Mouse (Mus musculus) liver, adult (tissue): ENCODE data around the gene Anapc1.

Source experiments
- GATA4 ChIP-seq: IDR thresholded peaks from 2 replicates; pipeline ENCODE4 v1.6.1; 2014; ENCODE audit warnings: mild to moderate bottlenecking, low read length; ENCODE audit not compliant: insufficient replicate concordance

The Anapc1 gene

DNA sequence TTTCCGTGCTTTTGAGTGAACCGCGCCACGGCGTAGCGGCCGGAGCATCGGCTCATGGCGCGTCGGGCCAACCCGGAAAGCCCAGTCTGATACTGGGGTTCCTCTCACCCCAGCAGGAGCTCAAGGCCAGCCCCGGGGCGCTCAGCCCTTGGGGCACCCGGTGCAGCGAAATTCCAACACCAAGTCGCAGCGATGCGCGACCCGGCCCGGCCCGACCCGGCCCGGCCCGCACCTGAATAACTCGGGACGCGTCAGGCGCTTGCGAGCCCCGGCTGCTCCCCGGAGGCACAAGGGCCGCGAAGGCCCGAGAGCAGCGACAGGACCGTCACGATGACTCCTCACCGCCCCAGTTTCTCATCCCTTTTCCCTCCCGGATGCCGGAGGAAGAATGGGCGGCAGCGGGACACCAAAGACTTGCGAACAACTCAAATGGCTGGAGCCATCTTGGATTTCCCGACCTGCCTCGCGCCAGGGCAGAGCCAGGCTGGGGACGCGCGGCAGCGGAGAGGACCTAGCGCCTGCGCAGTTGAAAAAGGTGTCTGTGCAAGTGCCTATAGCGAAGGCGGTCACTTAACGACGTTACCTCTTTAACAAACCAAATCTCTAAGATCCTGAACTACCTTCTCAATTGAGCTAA is at the start of gene Anapc1:
Gene Anapc1, minus strand, starts transcription at position 471 of the 637 bp plus-strand sequence.
- no peak; the same call in 1 of the 2 replicates for TF ChIP-seq GATA4

DNA sequence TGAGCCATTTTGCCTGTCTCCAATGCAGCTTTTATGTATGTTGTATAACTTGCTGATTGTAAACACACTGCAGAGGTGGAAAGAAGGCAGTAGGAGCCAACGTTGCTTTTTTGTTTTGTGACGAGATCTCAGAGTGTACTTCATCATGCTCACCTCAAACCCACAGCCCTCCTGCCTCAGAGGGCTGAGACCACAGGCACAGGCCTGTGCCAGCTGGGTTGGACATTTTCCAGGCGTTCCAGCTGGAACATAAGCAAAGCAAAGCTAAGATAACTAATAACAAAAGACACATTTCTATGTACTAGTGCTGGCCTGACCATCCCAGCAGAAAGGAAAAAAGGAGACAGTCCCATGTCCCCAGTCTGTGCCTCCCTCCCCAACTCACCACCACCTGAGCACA is 47.9 kb upstream of the Anapc1 start:
- no peak for TF ChIP-seq GATA4

DNA sequence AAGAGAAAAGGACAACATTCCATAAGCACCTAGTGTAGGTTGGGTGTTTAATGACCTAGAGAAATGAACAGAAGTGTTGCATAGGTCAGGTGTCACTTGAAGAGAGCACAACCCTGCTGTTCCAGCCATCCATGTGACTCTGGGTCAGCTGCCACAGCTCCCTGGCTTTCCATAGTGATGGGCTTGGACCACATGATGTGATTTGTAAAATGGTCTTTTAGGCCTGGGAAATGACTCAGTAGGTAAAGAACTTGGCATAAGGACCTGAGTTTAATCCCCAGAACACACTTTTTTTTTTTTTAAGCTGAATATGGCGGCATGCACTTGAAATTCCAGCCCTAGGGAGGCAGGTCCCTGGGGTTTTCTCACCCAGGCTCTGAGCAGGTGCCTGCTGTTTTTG is 44.8 kb upstream of the Anapc1 start:
- TF ChIP-seq GATA4: no peak

DNA sequence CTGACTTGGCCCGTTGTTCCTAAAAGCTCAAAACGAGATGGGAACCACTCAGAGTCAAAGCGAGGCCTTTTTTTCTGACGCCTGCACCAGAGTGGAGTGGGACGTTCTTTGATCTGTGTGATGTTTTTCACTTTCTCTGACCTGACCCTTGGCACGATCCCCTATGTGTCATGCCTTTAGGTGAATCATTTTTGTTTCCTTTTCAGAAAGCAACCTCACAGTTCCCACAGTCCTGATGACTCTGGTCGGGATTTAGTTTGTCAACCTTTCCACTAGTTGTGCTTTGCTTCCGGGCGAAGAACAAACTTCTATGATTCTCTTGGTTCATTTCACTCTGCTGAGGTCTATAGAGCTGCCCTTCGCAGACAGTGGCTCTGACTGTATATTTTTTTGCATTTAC is 44.3 kb upstream of the Anapc1 start:
- no peak for TF ChIP-seq GATA4

DNA sequence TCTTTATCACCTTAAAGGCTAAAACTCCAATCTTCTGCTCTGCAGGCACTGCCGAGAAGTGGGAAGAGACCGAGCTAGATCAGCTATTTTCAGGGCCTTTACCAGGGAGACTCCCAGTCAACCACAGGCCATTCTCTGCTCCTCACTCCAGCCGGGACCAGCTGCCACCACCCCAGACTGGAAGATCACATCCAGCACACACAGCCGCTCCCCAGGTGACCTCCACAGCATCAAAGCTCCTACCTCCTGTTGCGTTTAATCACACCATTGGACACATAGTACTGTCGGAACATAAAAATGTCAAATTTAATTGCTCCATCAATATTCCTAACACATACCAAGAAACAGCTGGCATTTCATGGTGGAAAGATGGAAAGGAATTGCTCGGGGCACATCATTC is 42.0 kb upstream of the Anapc1 start:
- TF ChIP-seq GATA4: no peak

DNA sequence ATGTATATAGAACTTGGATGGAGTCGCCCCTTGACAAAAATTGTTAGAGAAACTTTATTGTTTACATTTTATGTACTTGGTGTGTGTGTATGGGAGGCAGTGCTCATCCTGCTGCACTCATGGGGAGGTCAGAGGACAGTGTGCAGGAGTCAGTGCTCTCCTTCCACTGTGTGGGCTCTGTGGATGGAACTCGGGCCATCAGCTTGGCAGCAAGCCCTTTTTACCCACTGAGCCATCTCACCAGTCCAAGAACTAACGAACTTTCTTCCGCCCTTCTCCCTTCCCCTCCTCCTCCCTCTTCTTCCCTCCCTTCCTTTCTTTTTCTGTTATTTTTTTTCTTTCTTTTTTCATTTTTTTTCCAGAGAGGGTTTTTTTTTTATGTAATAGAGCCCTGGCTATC is 40.9 kb upstream of the Anapc1 start:
- no peak for TF ChIP-seq GATA4

DNA sequence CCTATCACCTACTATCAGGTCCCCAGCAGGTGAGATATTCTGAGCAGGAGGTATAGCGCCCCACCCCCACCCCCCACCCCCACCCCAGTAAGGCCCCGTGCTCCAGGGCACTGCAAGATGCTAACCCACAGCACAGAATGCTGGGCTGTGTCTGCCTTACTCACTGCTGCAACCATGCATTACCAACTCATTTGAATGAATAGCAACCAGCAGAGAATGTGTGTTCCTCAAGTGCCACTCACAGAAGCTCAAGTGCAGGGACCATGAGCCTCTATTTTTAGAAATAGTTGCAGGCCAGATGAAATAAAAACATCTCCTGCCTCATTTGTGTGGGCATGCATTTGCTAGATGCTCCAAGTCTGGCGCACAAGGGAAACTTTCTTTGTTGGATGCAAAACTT is 40.4 kb upstream of the Anapc1 start:
- TF ChIP-seq GATA4: no peak

DNA sequence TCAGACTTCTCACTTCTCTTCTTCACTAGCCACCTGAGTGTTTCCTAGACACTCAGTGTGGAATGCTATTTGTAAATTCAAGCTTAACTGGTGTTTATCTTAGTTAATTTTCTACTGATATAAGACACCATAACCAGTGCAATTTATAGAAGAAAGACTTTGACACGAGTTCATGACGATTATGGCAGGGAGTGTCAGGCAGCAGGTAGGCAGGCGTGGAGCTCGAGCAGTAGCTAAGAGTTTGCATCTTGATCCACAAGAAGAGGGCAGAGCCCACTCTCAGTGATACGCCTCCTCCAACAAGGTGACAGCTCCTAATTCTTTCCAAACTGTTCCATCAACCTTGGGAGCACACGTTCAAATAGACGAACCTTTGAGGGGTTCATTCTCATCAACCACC is 39.4 kb upstream of the Anapc1 start:
- no peak for TF ChIP-seq GATA4

DNA sequence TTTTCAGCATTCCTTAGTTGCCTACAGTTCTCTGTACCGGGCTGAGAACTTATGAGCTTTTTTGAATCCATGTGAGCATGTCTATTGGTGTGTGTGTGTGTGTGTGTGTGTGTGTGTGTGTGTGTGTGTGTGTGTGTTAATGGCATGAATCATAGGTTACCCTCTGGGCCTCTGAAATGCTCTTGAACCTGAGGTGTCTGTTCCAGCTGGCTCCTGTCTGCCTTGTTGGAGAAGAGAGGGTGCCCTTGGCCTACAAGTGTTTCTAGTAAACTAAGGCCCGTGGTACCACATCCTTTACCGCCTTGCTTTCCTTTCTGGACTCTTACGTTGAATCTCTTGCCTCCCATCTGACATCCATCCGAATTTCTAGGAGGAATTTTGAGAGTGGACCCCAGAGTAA is 38.9 kb upstream of the Anapc1 start:
- TF ChIP-seq GATA4: no peak

DNA sequence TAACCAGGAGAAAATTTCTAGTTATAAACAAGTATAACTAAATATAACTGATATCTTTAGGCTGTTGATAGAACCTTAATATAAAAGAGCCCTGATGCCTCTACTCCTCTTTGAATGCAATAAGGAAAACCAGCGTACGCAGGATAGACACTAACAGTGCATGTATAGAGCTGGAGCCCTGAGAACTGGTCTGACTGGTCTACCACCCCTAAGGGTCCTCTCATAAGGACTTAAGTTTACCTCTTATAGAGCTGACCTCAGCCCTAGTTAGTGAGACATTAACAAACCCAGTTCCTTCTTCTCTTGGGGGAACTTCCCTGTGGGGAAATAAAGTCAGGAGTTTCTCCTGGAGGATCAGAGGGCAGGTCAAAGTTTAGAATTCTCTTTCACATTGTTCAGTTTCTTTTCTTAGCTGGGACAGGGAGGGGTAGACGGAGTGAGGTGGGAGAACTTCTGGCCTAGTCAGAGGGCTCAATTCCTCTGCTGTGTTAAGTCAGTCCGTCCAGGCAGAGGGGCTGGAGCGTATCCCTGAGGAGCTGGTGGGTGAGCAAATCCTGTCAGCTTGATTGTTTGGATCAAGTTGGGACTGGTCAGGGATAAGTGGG is 35.0 kb upstream of the Anapc1 start:
- no peak for TF ChIP-seq GATA4

DNA sequence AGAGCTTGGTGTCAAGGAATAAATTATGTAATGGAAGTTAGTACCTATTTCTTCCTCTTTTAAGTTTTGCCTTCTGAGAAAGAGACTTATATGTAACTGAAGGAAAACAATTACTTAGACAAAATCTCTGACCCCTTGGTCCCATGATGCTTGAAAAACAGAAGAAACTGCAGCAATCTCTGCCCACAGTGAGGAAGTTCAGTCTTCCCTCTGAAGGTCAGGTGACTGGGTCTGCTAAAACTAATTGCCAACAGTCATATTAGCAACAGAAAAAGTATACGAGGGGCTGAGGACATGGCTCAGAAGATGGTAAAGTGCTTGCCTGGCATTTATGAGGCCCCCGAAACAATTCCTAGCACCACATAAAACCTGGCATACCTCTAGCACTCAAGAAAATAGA is 32.2 kb upstream of the Anapc1 start:
- TF ChIP-seq GATA4: no peak

DNA sequence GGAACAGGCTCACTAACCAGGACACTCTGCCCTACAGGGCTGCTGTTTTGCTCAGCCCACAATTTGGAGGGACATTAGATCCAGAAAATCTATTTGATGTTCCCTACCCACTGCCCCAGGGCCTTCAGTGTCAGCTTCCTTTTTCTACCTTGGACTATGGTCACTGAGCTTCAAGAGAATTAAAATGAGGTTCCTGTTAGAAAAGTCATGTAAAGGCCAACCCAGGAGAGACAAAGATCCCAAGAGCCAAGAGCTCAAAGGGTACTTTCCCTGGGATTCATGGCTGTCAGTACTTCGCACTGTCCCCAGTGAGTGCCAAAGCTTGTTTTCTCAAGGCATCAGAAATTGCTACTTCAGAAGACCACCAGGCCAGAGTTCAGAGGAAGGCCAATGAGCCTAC is 28.8 kb upstream of the Anapc1 start:
- no peak for TF ChIP-seq GATA4

DNA sequence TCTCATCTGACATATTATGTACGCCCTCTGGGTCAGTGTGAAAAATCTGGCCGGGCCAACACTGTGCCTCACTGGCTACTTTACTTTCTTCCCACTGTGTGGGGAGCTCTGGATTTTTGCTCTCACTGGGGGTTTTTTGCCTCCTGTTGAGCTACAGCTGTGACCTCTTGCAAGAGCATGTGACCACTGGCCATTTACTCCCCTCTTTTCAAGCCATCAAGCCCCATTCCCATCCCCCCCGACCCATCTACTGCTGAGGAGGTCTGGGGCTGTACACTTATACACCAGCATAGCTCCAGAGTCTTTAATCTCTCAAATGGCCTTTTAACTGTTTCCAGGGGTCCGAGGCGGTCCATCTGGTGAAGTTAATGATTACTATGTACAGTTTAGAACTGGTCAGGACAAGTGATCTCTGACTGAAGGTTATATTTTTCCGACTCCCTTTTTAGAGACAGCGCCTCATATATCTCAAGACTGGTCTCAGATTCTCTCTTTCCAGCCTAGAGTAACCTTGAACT is 27.6 kb upstream of the Anapc1 start:
- TF ChIP-seq GATA4: no peak

DNA sequence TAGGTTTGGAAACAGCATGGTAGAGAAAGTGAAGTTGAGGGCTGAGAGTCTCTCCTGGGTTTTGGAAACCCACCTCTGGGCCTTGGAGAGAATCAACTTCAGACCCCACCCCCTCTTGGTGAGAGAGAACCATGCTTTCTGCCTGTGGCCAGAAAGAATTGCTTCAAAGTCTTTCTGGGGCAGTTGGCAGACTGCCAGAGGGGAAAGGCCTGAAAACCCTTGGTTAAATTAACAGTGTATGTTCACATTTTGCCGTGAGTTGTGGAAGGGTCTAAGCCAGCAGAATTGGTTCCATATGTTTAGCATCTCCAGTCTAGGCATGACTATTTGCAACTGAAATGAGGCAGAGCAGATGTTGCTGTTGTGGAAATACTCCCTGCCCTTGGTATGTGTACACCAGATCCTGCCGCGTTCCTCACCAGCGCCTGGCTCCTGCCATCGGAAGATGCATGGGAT is 26.4 kb upstream of the Anapc1 start:
- no peak for TF ChIP-seq GATA4

DNA sequence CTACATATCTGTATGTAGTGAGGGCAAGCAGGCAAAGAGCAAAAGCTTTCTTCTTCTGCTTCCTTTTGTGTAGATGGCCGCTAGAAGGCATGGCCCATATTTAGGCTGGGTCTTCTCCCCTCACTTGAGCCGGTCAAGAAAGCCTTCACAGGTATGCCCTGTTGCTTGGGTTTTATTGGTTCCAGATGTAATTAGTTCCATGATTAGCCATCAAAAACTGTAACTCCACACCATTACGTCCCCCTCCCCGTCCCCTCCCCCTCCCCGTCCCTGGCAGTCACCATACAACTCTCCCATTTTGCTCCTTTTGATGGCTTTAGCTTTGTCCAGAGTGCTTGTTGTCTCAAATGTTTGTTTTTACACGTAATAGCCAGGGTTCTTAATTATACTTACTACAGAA is 25.7 kb upstream of the Anapc1 start:
- no peak for TF ChIP-seq GATA4

DNA sequence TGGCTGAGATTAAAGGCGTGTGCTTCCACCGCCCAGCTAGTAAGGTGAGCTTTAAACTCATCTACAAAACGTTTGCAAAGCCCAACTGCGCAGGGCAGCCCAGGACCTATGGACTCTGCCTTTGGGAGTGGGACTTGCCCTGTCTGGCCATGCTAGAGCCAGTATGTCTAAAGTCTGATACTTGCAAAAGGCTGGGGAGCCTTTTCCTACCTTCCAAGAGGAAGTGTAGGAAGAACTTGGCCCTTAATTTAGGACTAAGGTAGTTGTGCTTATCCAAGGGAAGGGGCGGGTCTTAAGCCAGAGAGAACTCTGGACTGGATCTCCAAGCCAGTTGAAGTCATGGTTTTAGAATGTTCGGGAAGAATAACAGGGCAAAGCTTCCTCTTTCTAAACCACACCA is 23.4 kb upstream of the Anapc1 start:
- TF ChIP-seq GATA4: no peak

DNA sequence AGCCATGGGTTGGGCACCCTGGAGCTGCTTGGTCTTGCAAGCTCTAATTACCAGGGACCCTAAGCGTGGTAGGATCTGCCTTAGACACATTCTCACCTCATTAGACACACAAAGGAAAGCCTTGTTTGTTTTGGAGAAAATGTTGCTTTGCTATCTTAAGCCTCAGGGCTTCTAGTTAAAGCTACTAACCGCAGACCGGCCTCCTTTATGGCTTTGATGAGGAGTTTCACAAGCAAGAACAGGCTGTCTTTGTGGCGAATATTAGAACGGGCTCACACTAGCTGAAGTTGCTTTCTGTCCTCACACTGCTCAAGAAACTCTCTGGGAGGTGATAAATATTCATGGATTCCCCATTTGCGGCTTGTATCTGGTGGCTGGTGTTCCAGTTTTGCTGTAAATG is 22.1 kb upstream of the Anapc1 start:
- TF ChIP-seq GATA4: no peak
